In genomic region chr5:129943402-129943801, GRCm38 (mm10) we compare ENCODE assay signal across 14 mouse cellular contexts. TPM values are rescaled to one million over a fixed set of nuclear protein-coding genes. Genes with fewer than 3 reads are reported as not detected.
DNase-seq lines count a peak whose midpoint lies in the region; ATAC-seq lines count a peak whose summit lies in the region.
"Had no signal": no experiment of that assay in that cellular context is flagged by ENCODE, and none has a peak within 500 bp of the region (broad histone marks: within the 10 kb centered on the region; RNA-seq: fewer than 3 reads in every experiment).

No protein-coding gene starts in this region.

- H3K9ac ChIP-seq in hindbrain, embryonic 13.5 days = no peak overlapping the region
- no peak overlapping the region for H3K9ac ChIP-seq in hindbrain, embryonic 12.5 days
- H3K9ac ChIP-seq in lung, embryonic 16.5 days (ENCODE audit: low read length) = no peak overlapping the region
- H3K9ac ChIP-seq in liver, embryonic 16.5 days (ENCODE audit: low read depth, low read length) = no peak overlapping the region

- H3K27me3 ChIP-seq in hindbrain, embryonic 13.5 days = no peaks in the 10 kb centered on the region
- H3K27me3 ChIP-seq in hindbrain, embryonic 12.5 days = no peaks in the 10 kb centered on the region
- H3K27me3 ChIP-seq in lung, embryonic 16.5 days (ENCODE audit: control insufficient read depth, insufficient read depth, low read depth, low read length) = no peaks in the 10 kb centered on the region
- no peaks in the 10 kb centered on the region for H3K27me3 ChIP-seq in embryonic facial prominence, embryonic 10.5 days (replicated peaks; ENCODE audit: low read depth, poor library complexity, severe bottlenecking)
- H3K27me3 ChIP-seq in liver, embryonic 16.5 days (ENCODE audit: control insufficient read depth, insufficient read depth, low read depth, low read length) = no peaks in the 10 kb centered on the region
- H3K27me3 ChIP-seq: limb, embryonic 12.5 days; Patski had no signal

- no peak for DNase-seq in lung, postnatal 10 days
- DNase-seq in embryonic facial prominence, embryonic 10.5 days (ENCODE audit: low spot score) = no peak
- no peak for DNase-seq in urinary bladder, postnatal 10 days (ENCODE audit: low spot score)
- DNase-seq: gastrocnemius, postnatal 36 days; heart, postnatal 36 days; right cerebral cortex, postnatal 25 days; thymus, adult 18-20 months had no signal

- H3K36me3 ChIP-seq in hindbrain, embryonic 13.5 days = 0 out of 2 replicates have a peak, but pooled peaks cover 8% of the 10 kb centered on the region
- peaks cover 8% of the 10 kb centered on the region; the same call in 1 of the 2 replicates for H3K36me3 ChIP-seq in hindbrain, embryonic 12.5 days
- H3K36me3 ChIP-seq in lung, embryonic 16.5 days (ENCODE audit: control insufficient read depth, insufficient read depth, low read length) = peaks cover 5% of the 10 kb centered on the region; the same call in 1 of the 2 replicates
- H3K36me3 ChIP-seq in embryonic facial prominence, embryonic 10.5 days (replicated peaks) = peaks cover 34% of the 10 kb centered on the region
- H3K36me3 ChIP-seq in liver, embryonic 16.5 days (ENCODE audit: control insufficient read depth, insufficient read depth) = peaks cover 7% of the 10 kb centered on the region; the same call in 1 of the 2 replicates

- ATAC-seq in hindbrain, embryonic 13.5 days (ENCODE audit: low FRiP score) = no peak
- ATAC-seq in hindbrain, embryonic 12.5 days (ENCODE audit: low FRiP score) = no peak
- no peak for ATAC-seq in lung, embryonic 16.5 days (ENCODE audit: low read depth)
- no peak for ATAC-seq in liver, embryonic 16.5 days (ENCODE audit: low read depth)
- ATAC-seq: CD4-positive, CD25-positive, alpha-beta regulatory T cell, adult 4 months; Patski had no signal

- no peak overlapping the region for H3K4me2 ChIP-seq in hindbrain, embryonic 13.5 days
- H3K4me2 ChIP-seq in hindbrain, embryonic 12.5 days (replicated peaks) = no peak overlapping the region
- peak overlapping the region; percentile 6; the same call in 1 of the 2 replicates for H3K4me2 ChIP-seq in lung, embryonic 16.5 days (ENCODE audit: low read depth, low read length)
- peak overlapping the region; percentile 82 for H3K4me2 ChIP-seq in liver, embryonic 16.5 days (ENCODE audit: low read depth, low read length)

- no peak overlapping the region for H3K27ac ChIP-seq in hindbrain, embryonic 13.5 days
- H3K27ac ChIP-seq in hindbrain, embryonic 12.5 days = no peak overlapping the region
- no peak overlapping the region for H3K27ac ChIP-seq in lung, embryonic 16.5 days (ENCODE audit: low read length)
- no peak overlapping the region for H3K27ac ChIP-seq in embryonic facial prominence, embryonic 10.5 days (replicated peaks)
- no peak overlapping the region; the same call in 1 of the 2 replicates for H3K27ac ChIP-seq in liver, embryonic 16.5 days (ENCODE audit: low read length)

- 0 out of 2 replicates have a peak overlapping the region, but pooled peaks have one; percentile 9 for H3K4me3 ChIP-seq in hindbrain, embryonic 13.5 days
- no peak overlapping the region for H3K4me3 ChIP-seq in hindbrain, embryonic 12.5 days
- H3K4me3 ChIP-seq in lung, embryonic 16.5 days (ENCODE audit: low read length) = no peak overlapping the region
- peak overlapping the region; percentile 96 for H3K4me3 ChIP-seq in embryonic facial prominence, embryonic 10.5 days
- peak overlapping the region; percentile 30 for H3K4me3 ChIP-seq in liver, embryonic 16.5 days (ENCODE audit: low read depth, low read length)

- 86% methylated on average over 1 of the region's 1 CpGs for WGBS in hindbrain, embryonic 13.5 days
- 92% methylated on average over 1 of the region's 1 CpGs for WGBS in hindbrain, embryonic 12.5 days
- 38% methylated on average over 1 of the region's 1 CpGs for WGBS in lung, embryonic 16.5 days
- 83% methylated on average over 1 of the region's 1 CpGs for WGBS in embryonic facial prominence, embryonic 10.5 days
- WGBS in liver, embryonic 16.5 days (ENCODE audit: insufficient replicate concordance) = 29% methylated on average over 1 of the region's 1 CpGs

- peaks cover 13% of the 10 kb centered on the region for H3K4me1 ChIP-seq in hindbrain, embryonic 13.5 days (replicated peaks)
- peaks cover 6% of the 10 kb centered on the region; the same call in 1 of the 2 replicates for H3K4me1 ChIP-seq in hindbrain, embryonic 12.5 days
- peaks cover 9% of the 10 kb centered on the region for H3K4me1 ChIP-seq in lung, embryonic 16.5 days (replicated peaks; ENCODE audit: control insufficient read depth, insufficient read depth, low read length)
- peaks cover 15% of the 10 kb centered on the region for H3K4me1 ChIP-seq in embryonic facial prominence, embryonic 10.5 days
- peaks cover 23% of the 10 kb centered on the region for H3K4me1 ChIP-seq in liver, embryonic 16.5 days (ENCODE audit: control insufficient read depth, low read depth, low read length)

- H3K9me3 ChIP-seq in hindbrain, embryonic 13.5 days = no peaks in the 10 kb centered on the region
- H3K9me3 ChIP-seq in hindbrain, embryonic 12.5 days (replicated peaks) = no peaks in the 10 kb centered on the region
- H3K9me3 ChIP-seq in lung, embryonic 16.5 days (ENCODE audit: control insufficient read depth, low read length) = no peaks in the 10 kb centered on the region
- H3K9me3 ChIP-seq in embryonic facial prominence, embryonic 10.5 days = no peaks in the 10 kb centered on the region
- H3K9me3 ChIP-seq in liver, embryonic 16.5 days (replicated peaks; ENCODE audit: control insufficient read depth, low read length) = no peaks in the 10 kb centered on the region
- H3K9me3 ChIP-seq: limb, embryonic 12.5 days had no signal

RNA-seq across cellular contexts. Expression of gene Vkorc1l1, which starts 1.6 kb away (rescaled TPM):
- polyA plus RNA-seq in hindbrain, embryonic 13.5 days (2015; fragmentation: Nextera tagmentation; extraction: Ambion mirVana) = 31.1 and 32.5 TPM in 2 replicates
- polyA plus RNA-seq in hindbrain, embryonic 12.5 days (2016; fragmentation: Nextera tagmentation; extraction: Ambion mirVana) = 40.9 and 42.4 TPM in 2 replicates
- polyA plus RNA-seq in lung, embryonic 16.5 days (2015; fragmentation: Nextera tagmentation; extraction: Ambion mirVana) = 18.8 and 19.2 TPM in 2 replicates
- polyA plus RNA-seq in embryonic facial prominence, embryonic 10.5 days (2016; fragmentation: Nextera tagmentation; extraction: Ambion mirVana) = 29.2 and 34.7 TPM in 2 replicates
- 17.3 and 18.6 TPM in 2 replicates for polyA plus RNA-seq in liver, embryonic 16.5 days (2015; fragmentation: Nextera tagmentation; extraction: Ambion mirVana)

RNA-seq across cellular contexts. Expression of gene Nupr1l, which starts 35.1 kb away (rescaled TPM):
- 7.4 and 7.7 TPM in 2 replicates for polyA plus RNA-seq in hindbrain, embryonic 13.5 days (2015; fragmentation: Nextera tagmentation; extraction: Ambion mirVana)
- polyA plus RNA-seq in hindbrain, embryonic 12.5 days (2016; fragmentation: Nextera tagmentation; extraction: Ambion mirVana) = 4.7 and 6.6 TPM in 2 replicates
- 2.6 and 3.1 TPM in 2 replicates for polyA plus RNA-seq in lung, embryonic 16.5 days (2015; fragmentation: Nextera tagmentation; extraction: Ambion mirVana)
- 3.5 and 3.7 TPM in 2 replicates for polyA plus RNA-seq in embryonic facial prominence, embryonic 10.5 days (2016; fragmentation: Nextera tagmentation; extraction: Ambion mirVana)
- 0.26 and 0.41 TPM in 2 replicates for polyA plus RNA-seq in liver, embryonic 16.5 days (2015; fragmentation: Nextera tagmentation; extraction: Ambion mirVana)

RNA-seq across cellular contexts. Expression of gene Phkg1, which starts 45.1 kb away (rescaled TPM):
- polyA plus RNA-seq in hindbrain, embryonic 13.5 days (2015; fragmentation: Nextera tagmentation; extraction: Ambion mirVana) = 0.30 and 0.40 TPM in 2 replicates
- 0.34 and 0.46 TPM in 2 replicates for polyA plus RNA-seq in hindbrain, embryonic 12.5 days (2016; fragmentation: Nextera tagmentation; extraction: Ambion mirVana)
- polyA plus RNA-seq in lung, embryonic 16.5 days (2015; fragmentation: Nextera tagmentation; extraction: Ambion mirVana) = 0.39 and 0.43 TPM in 2 replicates
- 0.11 and 0.19 TPM in 2 replicates for polyA plus RNA-seq in embryonic facial prominence, embryonic 10.5 days (2016; fragmentation: Nextera tagmentation; extraction: Ambion mirVana)
- 0.12 and 0.13 TPM in 2 replicates for polyA plus RNA-seq in liver, embryonic 16.5 days (2015; fragmentation: Nextera tagmentation; extraction: Ambion mirVana)

RNA-seq across cellular contexts. Expression of gene Zbed5, which starts 47.9 kb away (rescaled TPM):
- polyA plus RNA-seq in hindbrain, embryonic 13.5 days (2015; fragmentation: Nextera tagmentation; extraction: Ambion mirVana) = 14.6 and 15.1 TPM in 2 replicates
- polyA plus RNA-seq in hindbrain, embryonic 12.5 days (2016; fragmentation: Nextera tagmentation; extraction: Ambion mirVana) = 10.9 and 12.4 TPM in 2 replicates
- 4.3 and 4.4 TPM in 2 replicates for polyA plus RNA-seq in lung, embryonic 16.5 days (2015; fragmentation: Nextera tagmentation; extraction: Ambion mirVana)
- polyA plus RNA-seq in embryonic facial prominence, embryonic 10.5 days (2016; fragmentation: Nextera tagmentation; extraction: Ambion mirVana) = 7.4 and 7.7 TPM in 2 replicates
- 0.48 and 0.61 TPM in 2 replicates for polyA plus RNA-seq in liver, embryonic 16.5 days (2015; fragmentation: Nextera tagmentation; extraction: Ambion mirVana)

RNA-seq across cellular contexts. Expression of gene Chchd2, which starts 56.1 kb away (rescaled TPM):
- polyA plus RNA-seq in hindbrain, embryonic 13.5 days (2015; fragmentation: Nextera tagmentation; extraction: Ambion mirVana) = 858 and 885 TPM in 2 replicates
- 714 and 768 TPM in 2 replicates for polyA plus RNA-seq in hindbrain, embryonic 12.5 days (2016; fragmentation: Nextera tagmentation; extraction: Ambion mirVana)
- 815 and 838 TPM in 2 replicates for polyA plus RNA-seq in lung, embryonic 16.5 days (2015; fragmentation: Nextera tagmentation; extraction: Ambion mirVana)
- 1,193 and 1,199 TPM in 2 replicates for polyA plus RNA-seq in embryonic facial prominence, embryonic 10.5 days (2016; fragmentation: Nextera tagmentation; extraction: Ambion mirVana)
- polyA plus RNA-seq in liver, embryonic 16.5 days (2015; fragmentation: Nextera tagmentation; extraction: Ambion mirVana) = 510 and 520 TPM in 2 replicates

Comparison
In these comparisons a context has a peak if more than half of its experiments do, and no peak if none do; other contexts are left out.
1. H3K4me3 ChIP-seq: peak in hindbrain, embryonic 13.5 days (single experiment), embryonic facial prominence, embryonic 10.5 days (single experiment) and liver, embryonic 16.5 days (single experiment); none in hindbrain, embryonic 12.5 days (single experiment) and lung, embryonic 16.5 days (single experiment).
2. H3K4me2 ChIP-seq: peak in lung, embryonic 16.5 days (single experiment) and liver, embryonic 16.5 days (single experiment); none in hindbrain, embryonic 13.5 days (single experiment) and hindbrain, embryonic 12.5 days (single experiment).